Mouse (Mus musculus): ENCODE results near the gene Prrx2.

GRCm38 (mm10) chr2:30926381-30926780, 91.6 kb downstream of the Prrx2 start:
- TF ChIP-seq CTCF (IDR thresholded peaks at IDR 0.05; ENCODE audit: borderline replicate concordance, control insufficient read depth, extremely low read depth, insufficient read depth, low read length, poor library complexity): no peak
- no peak for TF ChIP-seq POLR2A (IDR thresholded peaks at IDR 0.05; ENCODE audit: control insufficient read depth, extremely low read depth, insufficient read depth, low read length, poor library complexity)

All from thymus, adult 2 months (tissue).